In the genomic region with DNA sequence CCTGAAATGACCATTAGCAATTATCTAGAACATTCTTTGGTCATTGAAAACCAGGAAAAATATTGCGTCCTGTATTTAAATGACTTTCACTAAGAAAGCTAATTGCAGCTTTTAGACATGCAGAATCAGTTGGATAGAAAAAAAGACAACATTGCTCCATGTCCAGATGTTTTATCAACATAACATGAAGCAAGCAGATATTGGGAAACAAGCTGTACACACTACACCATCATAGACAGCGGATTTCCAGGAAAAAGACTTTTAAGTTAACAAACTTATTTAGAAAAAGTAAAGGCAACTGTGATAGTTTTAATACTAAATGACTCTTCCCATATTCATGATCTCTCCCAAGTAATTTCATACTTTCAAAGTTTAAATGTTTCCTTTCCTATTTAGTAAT, we compare ENCODE assay signal across 31 mouse cellular contexts.
"Had no signal": no experiment of that assay in that cellular context is flagged by ENCODE, and none has a peak within 500 bp of the region (broad histone marks: within the 10 kb centered on the region; RNA-seq: fewer than 3 reads in every experiment).

No protein-coding gene starts in this region.

- H3K4me1 ChIP-seq: limb, embryonic 13.5 days; limb, embryonic 15.5 days; liver, embryonic 12.5 days; liver, embryonic 13.5 days; liver, embryonic 15.5 days; lung, embryonic 15.5 days; megakaryocyte, embryonic 14.5 days; midbrain, embryonic 10.5 days; midbrain, embryonic 12.5 days; midbrain, embryonic 13.5 days; midbrain, embryonic 15.5 days; neural tube, embryonic 12.5 days had no signal

- H3K9me3 ChIP-seq: limb, embryonic 10.5 days; limb, embryonic 12.5 days; limb, embryonic 13.5 days; limb, embryonic 15.5 days; liver, embryonic 12.5 days; liver, embryonic 13.5 days; liver, embryonic 15.5 days; lung, embryonic 15.5 days; megakaryocyte, embryonic 14.5 days; midbrain, embryonic 10.5 days; midbrain, embryonic 12.5 days; midbrain, embryonic 13.5 days; midbrain, embryonic 15.5 days; neural tube, embryonic 12.5 days had no signal

- H3K27me3 ChIP-seq: limb, embryonic 12.5 days; limb, embryonic 13.5 days; limb, embryonic 15.5 days; liver, embryonic 12.5 days; liver, embryonic 13.5 days; liver, embryonic 15.5 days; lung, embryonic 15.5 days; megakaryocyte, embryonic 14.5 days; midbrain, embryonic 12.5 days; midbrain, embryonic 13.5 days; midbrain, embryonic 15.5 days; neural tube, embryonic 12.5 days had no signal

- H3K36me3 ChIP-seq: limb, embryonic 10.5 days; limb, embryonic 12.5 days; limb, embryonic 13.5 days; limb, embryonic 15.5 days; liver, embryonic 12.5 days; liver, embryonic 13.5 days; liver, embryonic 15.5 days; lung, embryonic 15.5 days; midbrain, embryonic 10.5 days; midbrain, embryonic 12.5 days; midbrain, embryonic 13.5 days; midbrain, embryonic 15.5 days; neural tube, embryonic 12.5 days had no signal

- H3K4me2 ChIP-seq: limb, embryonic 12.5 days; limb, embryonic 13.5 days; limb, embryonic 15.5 days; liver, embryonic 11.5 days; liver, embryonic 12.5 days; liver, embryonic 13.5 days; liver, embryonic 15.5 days; lung, embryonic 14.5 days; lung, embryonic 15.5 days; midbrain, embryonic 11.5 days; midbrain, embryonic 12.5 days; midbrain, embryonic 13.5 days; midbrain, embryonic 15.5 days; neural tube, embryonic 12.5 days had no signal

- ATAC-seq: liver, embryonic 12.5 days; liver, postnatal 0 days; midbrain, embryonic 13.5 days; midbrain, embryonic 15.5 days; midbrain, embryonic 16.5 days had no signal

- H3K9ac ChIP-seq: limb, embryonic 12.5 days; limb, embryonic 13.5 days; limb, embryonic 15.5 days; liver, embryonic 12.5 days; liver, embryonic 13.5 days; liver, embryonic 14.5 days; liver, embryonic 15.5 days; liver, postnatal 0 days; lung, embryonic 14.5 days; lung, embryonic 15.5 days; midbrain, embryonic 12.5 days; midbrain, embryonic 13.5 days; midbrain, embryonic 15.5 days; neural tube, embryonic 12.5 days had no signal

- H3K4me3 ChIP-seq: left cerebral cortex, adult 2 months; limb, embryonic 10.5 days; limb, embryonic 12.5 days; limb, embryonic 13.5 days; limb, embryonic 15.5 days; liver, embryonic 12.5 days; liver, embryonic 13.5 days; liver, embryonic 15.5 days; lung, embryonic 15.5 days; megakaryocyte, embryonic 14.5 days; midbrain, embryonic 10.5 days; midbrain, embryonic 12.5 days; midbrain, embryonic 13.5 days; midbrain, embryonic 15.5 days; myocyte; neural tube, embryonic 12.5 days had no signal

- DNase-seq: left cerebral cortex, postnatal 4 days; liver; liver, embryonic 13.5 days; liver, postnatal 0 days; lung, adult 18-20 months; lung, embryonic 14.5 days; lung, postnatal 10 days; lung, postnatal 14 days; lung, postnatal 36 days; lung, postnatal 4 days; midbrain, embryonic 14.5 days had no signal

- H3K27ac ChIP-seq: left cerebral cortex, adult 2 months; limb, embryonic 10.5 days; limb, embryonic 12.5 days; limb, embryonic 13.5 days; limb, embryonic 15.5 days; liver, embryonic 12.5 days; liver, embryonic 13.5 days; liver, embryonic 14.5 days; liver, embryonic 15.5 days; lung, embryonic 15.5 days; macrophage; midbrain, embryonic 10.5 days; midbrain, embryonic 12.5 days; midbrain, embryonic 13.5 days; midbrain, embryonic 15.5 days; neural tube, embryonic 12.5 days had no signal
